Comparison of ENCODE assay signal across 24 mouse cellular contexts in genomic region chr3:52801446-52801845, GRCm38 (mm10).
DNase-seq lines count a peak whose midpoint lies in the region; ATAC-seq and TF ChIP-seq lines count a peak whose summit lies in the region.
"Had no signal": no experiment of that assay in that cellular context is flagged by ENCODE, and none has a peak within 500 bp of the region (broad histone marks: within the 10 kb centered on the region; RNA-seq: fewer than 3 reads in every experiment).

No protein-coding gene starts in this region.

- H3K4me3 ChIP-seq in thymus, adult 2 months (ENCODE audit: control insufficient read depth, insufficient read depth, low read length): no peak overlapping the region
- H3K4me3 ChIP-seq: embryonic facial prominence, embryonic 13.5 days; embryonic facial prominence, embryonic 15.5 days; erythroblast, embryonic 14.5 days; forebrain, embryonic 10.5 days; forebrain, embryonic 12.5 days had no signal

- TF ChIP-seq CTCF in thymus, adult 2 months (IDR thresholded peaks at IDR 0.05; ENCODE audit: borderline replicate concordance, control insufficient read depth, extremely low read depth, insufficient read depth, low read length, poor library complexity): no peak

- H3K36me3 ChIP-seq in thymus, adult 2 months (ENCODE audit: control insufficient read depth, insufficient read depth, low read length): no peaks in the 10 kb centered on the region
- H3K36me3 ChIP-seq: embryonic facial prominence, embryonic 13.5 days; embryonic facial prominence, embryonic 15.5 days; forebrain, embryonic 10.5 days; forebrain, embryonic 12.5 days had no signal

- ATAC-seq in CD4-positive, CD25-positive, alpha-beta regulatory T cell, adult 4 months: peak; percentile 60
- peak; percentile 44 for ATAC-seq in inflammation-experienced regulatory T-cells, adult 6 months
- ATAC-seq in megakaryocyte-erythroid progenitor cell, adult 5-6 weeks (replicated peaks; ENCODE audit: low FRiP score, low TSS enrichment, poor library complexity, severe bottlenecking): no peak
- ATAC-seq: forebrain, embryonic 14.5 days; forebrain, embryonic 16.5 days had no signal

- H3K27me3 ChIP-seq in thymus, adult 2 months (ENCODE audit: control insufficient read depth, insufficient read depth, low read length): no peaks in the 10 kb centered on the region
- H3K27me3 ChIP-seq: embryonic facial prominence, embryonic 13.5 days; embryonic facial prominence, embryonic 15.5 days; forebrain, embryonic 12.5 days had no signal

- H3K4me1 ChIP-seq in thymus, adult 2 months (replicated peaks; ENCODE audit: control insufficient read depth, insufficient read depth, low read length): peaks cover 20% of the 10 kb centered on the region
- H3K4me1 ChIP-seq: embryonic facial prominence, embryonic 13.5 days; embryonic facial prominence, embryonic 15.5 days; forebrain, embryonic 10.5 days; forebrain, embryonic 12.5 days had no signal

- DNase-seq in thymus, adult 2 months: no peak
- no peak for DNase-seq in thymus, postnatal 14 days
- peak; percentile 54 for DNase-seq in CD4-positive, CD25-positive, alpha-beta regulatory T cell, adult 2 months (ENCODE audit: low read depth, low spot score)
- no peak for DNase-seq in urinary bladder, postnatal 36 days (ENCODE audit: low spot score in 2 of 2)
- DNase-seq: adrenal gland, adult 2 months; adrenal gland, postnatal 10 days; adrenal gland, postnatal 25 days; cerebellum, adult 11 months; cerebellum, adult 18-20 months; cerebellum, adult 8-10 months; cerebellum, adult 9-11 months; cerebellum, postnatal 14 days; cerebellum, postnatal 36 days; embryo, embryonic 11 days had no signal

- peak overlapping the region; percentile 51; the same call in 1 of the 2 replicates for H3K27ac ChIP-seq in thymus, adult 2 months (ENCODE audit: control insufficient read depth, insufficient read depth, low read length)
- H3K27ac ChIP-seq: embryonic facial prominence, embryonic 13.5 days; embryonic facial prominence, embryonic 15.5 days; forebrain, embryonic 10.5 days; forebrain, embryonic 12.5 days had no signal

- no peak for TF ChIP-seq POLR2A in thymus, adult 2 months (IDR thresholded peaks at IDR 0.05; ENCODE audit: control insufficient read depth, extremely low read depth, insufficient read depth, low read length, poor library complexity)

- WGBS in thymus, adult 2 months: 96% methylated on average over 5 of the region's 5 CpGs
